Mouse (Mus musculus) hindlimb bud, embryonic 11.5 days (tissue): Measurements from ENCODE around the gene Atp13a5.

ENCODE experiments used
- DNase-seq: peaks from one replicate; pipeline ENCODE4 v3.0.0-alpha.2; 2012; ENCODE audit warnings: low read depth, low spot score; ENCODE audit errors: extremely low spot score

Atp13a5 gene

DNA sequence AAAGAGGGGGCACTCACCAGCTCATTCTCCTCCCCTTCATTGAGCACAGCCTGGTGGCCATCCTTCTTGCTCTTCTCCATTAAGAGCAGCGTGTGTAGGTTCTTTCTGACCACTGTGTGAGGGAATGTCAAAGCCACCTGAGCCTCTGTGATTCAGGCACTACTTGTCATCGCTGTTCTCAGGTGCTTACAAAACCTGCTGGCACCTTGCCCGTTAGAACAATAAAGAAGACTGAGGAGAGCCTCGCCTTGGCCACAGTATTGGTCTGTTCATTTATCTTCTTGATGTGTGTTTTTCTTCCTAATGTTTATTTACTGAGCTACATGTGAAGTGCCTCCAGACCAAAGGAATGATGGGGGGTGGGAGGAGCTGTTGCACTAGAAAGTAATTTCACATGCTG, at the start of gene Atp13a5:
Gene Atp13a5, minus strand, starts transcription at position 275 of the 400 bp plus-strand sequence.
- DNase-seq, result no peak

DNA sequence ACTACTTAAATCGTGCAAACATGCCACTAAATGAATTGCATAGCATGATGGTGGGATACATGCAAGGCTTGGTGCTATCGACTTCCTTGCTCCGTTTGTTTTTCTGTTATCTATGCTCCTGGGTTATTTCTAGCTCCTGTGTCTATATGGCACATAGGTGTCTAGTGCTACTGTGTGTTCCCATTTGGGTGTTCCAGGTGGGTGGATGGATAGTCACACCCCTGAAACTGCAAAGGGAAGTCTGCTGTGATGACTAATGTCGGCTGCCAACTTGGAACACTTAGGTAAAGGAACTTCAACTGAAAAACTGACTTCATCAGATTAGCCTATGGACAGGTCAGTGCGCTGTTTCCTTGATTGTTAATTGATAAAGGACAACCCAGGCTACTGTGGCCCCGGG, 36.3 kb upstream of the Atp13a5 start:
- no peak for DNase-seq

DNA sequence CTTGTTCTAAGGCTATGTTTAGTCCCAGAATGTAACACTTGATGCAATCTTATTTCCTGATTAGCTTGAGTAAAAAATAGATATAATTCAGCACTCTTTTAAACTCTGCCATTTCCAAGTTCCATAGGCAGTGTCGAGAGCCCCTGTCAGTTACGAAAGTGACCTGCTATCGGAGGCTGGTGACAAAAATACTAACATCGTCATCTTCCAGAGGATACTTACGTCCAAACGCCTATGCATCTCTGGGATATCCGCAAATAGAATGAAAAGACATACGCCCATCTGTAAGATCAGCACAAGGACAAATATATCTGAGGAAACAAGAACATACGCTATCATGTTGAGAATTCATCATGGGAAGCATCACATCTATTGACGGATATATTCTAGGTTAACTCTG, 28.8 kb upstream of the Atp13a5 start:
- DNase-seq, result no peak

DNA sequence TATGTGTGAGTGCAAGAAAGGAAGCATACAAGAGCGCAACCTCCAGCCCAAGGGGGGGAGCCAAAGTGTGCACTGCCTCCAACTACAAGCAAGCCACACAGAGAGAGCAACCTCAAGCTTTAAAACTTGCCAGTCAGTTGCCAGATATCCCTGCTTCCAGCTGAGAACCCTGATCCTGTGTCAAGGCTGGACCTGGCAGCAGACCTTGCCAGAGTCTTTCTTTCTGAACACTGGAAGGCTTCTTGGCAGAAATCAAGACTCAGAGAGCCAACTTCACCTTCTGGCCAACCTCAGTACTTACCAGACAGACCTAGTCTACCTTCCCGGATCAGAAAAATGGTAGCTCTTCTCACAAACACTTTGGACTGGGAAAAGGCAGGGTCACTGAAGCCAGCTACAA, 20.5 kb upstream of the Atp13a5 start:
- DNase-seq, result no peak

DNA sequence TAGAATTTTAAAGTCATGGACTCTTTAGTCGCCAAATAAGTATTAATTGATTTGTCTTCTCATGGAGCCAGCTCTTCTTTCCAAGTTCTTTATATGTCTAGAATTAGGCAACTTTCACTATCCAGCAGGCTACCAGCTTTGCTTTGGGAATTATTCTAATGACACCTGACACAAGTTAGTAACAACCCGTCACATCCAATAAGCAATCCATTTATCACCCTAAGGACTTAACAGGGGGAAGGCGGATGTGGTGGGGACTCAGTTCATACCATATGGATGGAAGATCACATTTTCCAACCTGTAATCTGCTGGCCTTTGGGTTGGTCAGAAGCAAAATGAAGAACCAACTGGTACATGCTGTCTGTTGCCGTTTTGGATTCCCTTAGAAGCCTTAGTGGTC, 6.2 kb upstream of the Atp13a5 start:
- DNase-seq, result no peak

DNA sequence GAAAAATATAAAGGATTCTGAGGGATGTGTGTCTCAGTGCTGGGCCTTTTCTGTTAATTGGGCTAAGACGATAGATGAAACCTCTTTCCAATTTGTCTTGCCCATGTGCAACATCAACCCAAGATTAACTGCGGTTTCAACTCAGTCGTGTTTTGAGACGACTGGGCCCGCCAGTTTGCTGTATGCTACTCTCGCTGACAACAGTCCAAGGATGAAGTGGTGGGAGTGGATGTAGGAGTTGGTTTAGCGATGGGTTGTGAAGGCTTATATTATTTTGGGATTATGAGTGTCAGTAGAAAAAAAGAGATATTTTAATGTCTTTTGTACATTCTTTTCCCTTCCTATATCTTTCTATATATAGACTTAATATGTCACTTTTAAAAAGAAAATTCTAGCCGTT, 3.9 kb downstream of the Atp13a5 start:
- DNase-seq, result no peak

DNA sequence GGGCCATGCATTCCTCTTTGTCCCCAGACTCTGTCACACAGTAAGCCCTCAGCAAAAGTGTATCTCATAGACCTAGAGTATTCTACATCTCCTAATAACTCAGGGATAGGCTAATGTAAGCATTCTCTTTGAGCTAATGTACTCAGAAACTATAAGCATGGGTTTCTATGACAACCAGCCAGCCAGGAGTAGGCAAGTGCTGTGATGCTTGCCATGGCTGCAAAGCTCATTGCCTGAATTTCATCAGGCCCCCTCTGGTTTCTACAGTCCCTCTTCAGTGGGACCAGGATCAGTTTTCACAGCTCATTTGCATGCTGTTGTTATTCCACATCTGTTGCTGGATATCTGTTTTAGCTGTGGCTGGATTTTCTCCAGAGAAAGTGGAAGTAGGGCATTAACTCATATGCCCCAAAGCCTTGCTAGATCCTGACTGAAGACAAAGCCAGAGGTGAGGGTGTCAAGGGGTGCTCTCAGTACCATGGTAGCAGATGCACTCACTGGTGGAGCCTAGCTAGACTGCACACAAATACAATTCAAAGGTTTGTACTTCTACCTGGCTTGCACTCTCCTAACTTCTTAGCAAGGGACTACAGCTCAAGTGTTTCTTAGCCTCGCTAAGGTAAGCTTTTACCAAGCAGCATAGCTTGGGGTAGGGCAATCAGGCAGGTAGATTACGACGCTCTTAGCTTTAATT, 47.0 kb downstream of the Atp13a5 start:
- DNase-seq, result no peak

DNA sequence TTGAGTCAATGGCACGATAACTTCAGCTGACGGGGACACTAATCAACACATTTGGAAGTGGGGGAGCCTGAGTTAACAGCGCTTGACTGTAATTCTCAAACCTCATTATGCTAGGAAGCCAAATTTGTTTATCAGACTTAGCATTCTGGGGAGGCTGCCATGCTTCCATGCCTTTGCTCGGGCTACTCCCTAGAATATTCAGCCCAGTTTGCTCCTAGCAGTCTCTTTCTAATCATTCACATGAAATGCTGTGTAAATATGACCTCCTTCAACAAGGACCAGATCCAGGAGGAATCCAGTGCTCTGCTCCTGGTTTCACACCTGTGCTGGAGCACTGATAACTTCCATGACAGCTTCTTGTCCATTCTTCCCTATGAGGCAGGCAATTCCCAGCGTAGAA, 47.6 kb downstream of the Atp13a5 start:
- no peak for DNase-seq

DNA sequence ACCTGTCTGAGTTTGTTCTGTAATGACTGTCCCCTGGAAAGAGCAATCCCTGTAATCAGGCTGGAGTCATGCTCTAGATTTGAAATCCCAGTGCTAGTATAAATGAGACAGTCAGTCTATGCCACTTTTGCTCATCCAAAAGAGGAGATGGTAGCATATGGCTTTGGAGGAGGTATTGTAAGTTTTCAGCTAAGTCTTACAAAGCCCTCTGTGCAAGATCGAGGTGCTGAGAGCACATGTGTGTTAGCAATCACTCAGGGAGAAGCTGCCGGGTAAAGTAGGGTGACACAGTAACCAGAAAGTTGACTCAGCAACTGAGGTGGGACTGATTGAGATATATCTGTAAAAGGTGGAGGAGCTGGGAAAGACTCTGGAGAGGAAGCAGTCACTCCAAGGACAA, 49.3 kb downstream of the Atp13a5 start:
- DNase-seq, result no peak

DNA sequence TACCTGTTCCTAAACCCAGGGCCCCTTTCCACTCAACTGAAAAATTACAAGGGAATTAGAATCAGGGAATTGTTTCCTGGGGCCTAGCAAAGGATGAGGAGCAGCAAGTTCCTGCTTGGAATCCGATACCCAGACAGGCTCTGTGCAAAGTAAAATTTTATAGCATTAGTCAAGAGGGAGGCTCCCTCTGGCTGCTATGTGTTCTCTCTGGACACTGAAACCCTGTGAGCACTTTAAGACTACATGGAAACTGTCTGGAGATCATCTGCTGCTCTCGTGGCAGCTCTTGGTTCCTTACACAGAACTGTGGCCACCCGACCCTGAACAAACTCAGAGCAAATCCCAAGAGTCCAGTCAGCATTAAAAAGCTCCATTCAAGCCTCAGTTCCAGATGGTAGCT, 50.6 kb downstream of the Atp13a5 start:
- no peak for DNase-seq

DNA sequence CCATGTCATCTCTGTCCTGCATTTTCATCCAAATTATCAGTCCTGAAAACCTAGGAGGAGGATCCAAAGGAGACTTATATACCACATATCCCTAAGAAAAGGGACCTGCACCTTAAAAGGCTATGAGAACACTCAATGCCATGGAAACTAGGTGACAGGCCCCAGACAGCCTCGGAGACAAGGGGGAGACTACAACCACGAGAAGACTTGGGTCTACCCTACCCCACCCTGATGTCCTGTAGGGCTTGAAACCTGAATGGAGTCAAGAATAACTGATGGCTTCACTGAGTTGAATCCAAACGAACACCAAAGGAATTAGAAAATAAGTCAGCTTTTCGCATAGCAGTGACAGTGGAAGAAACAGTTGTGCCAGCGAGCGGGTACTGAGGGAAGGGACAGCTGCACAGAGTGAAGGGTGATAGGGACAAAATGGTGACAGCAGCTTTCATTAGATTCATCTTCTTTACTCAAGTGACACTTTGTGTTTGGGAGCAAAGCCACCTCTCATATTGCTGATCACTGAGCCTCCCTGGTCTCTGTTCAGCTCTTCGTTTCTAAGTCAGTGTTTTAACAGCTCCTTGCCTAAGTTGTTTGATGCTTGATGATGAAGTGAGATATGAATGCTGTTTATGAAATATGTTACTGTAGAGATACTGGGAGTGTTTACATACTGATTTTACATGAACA, 53.2 kb downstream of the Atp13a5 start:
- DNase-seq, result no peak

DNA sequence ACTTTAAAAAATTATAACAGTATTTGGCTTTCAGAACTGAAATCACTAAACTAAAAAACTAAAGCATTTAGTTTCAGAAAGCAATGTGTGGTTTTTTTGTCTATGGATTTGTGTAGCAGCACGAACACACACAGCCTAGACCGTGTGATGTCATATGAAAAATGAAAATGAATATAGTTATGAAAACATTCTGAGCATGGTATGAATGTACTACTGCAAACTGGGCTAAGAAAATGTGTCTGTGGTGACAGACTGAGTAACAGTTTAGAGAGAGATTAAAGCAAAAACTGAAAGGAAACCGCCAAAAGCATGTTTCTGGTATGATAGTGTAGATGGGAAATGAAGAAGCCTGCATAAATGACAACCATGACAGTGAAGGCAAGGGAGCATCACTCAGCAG, 57.8 kb downstream of the Atp13a5 start:
- DNase-seq, result no peak

DNA sequence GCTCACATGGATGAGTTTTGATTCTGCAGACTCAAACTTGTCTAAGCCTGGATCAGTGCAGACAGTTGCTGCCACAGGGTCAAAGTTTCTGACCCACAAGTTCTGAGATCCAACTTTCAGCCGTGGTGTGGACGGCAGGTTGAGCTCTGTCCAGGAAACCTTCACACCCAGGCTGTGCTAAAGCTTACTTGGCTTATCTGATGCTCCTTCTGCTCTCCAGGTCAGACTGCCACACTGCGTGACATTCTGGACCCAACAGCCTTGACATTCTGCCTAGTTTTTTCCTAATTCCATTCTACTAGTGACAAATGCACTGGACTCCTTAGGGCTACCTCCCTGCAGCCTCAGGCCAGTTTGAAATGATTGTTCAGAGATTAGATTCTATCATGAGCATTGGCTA, 63.1 kb downstream of the Atp13a5 start:
- DNase-seq, result no peak

DNA sequence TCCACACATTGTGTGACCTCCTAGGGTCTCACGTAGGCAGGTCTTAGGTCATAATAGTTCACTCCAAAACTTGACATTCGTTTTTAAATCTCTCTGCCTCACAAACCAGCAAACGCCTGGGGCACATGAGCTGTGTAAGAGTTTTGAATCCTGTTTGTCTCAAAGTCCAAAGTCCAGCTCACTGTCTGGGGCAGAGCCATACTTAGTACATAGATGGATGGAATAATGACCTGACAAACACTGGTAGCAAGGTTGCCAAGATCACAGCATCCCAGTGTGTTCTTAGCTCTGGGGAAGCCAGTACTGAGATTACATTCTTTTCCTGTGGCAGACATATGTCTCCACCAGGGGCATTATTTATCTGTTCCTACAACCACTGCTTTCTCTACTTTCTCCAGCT, 63.5 kb downstream of the Atp13a5 start:
- DNase-seq, result no peak

DNA sequence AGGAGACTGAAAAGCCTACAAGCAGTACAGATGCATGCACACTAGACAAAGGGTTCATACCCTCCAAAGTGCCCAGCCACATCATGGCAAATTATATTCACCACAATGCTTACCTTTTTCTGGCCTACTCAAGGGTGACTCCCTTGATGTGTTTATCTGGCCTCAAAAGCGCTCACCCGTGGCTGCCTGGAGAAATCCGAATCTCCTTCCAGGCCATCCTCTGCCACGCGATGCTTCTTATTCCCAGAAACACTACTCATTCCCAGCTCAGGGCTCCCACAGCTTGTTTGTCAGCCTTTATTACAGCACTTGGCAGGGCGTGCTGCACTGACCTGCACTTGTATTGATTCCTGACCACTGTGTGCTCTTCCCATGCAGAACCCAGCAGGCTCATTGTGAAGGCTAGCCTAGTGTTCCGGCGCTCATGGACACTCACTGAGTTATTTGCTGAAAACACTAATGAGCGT, 80.9 kb downstream of the Atp13a5 start:
- no peak for DNase-seq

DNA sequence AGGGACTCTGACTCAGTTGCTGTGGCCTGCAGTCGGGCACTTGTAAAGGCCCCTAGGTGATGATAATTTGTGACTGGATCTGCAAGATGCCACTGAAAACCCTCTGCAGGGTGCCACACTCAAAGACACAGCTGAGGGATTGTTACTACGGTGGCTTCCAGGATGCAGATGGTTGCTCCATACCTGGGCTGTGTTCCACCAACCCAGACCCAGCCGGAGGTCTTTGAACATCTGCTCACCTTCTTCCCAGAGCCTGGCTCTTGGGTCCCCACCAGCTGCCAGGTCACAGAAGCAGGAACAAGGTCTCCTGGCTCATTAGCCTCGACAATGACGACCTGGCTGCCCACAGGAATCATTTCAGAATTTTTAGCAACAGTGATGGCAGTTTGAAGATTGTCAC, 97.8 kb downstream of the Atp13a5 start:
- no peak for DNase-seq

DNA sequence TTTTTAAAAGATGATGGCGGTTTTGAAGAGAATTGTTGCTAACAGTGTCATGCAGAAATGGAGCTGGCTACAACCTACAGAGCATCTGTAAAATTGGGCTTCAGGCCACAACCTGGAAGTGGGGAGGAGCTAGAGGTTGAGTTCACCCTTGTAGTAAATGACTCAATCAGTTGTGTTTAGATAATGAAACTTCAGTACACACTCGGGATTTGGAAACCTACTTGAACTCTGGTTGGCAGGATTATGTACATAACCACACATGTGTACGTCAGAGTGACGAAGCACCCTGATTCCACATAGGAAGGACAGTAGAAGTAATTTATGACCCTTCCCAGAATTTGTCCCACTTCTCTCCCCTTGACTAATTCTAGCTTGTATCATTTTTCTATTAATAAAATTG, 124.2 kb downstream of the Atp13a5 start:
- DNase-seq, result no peak

DNA sequence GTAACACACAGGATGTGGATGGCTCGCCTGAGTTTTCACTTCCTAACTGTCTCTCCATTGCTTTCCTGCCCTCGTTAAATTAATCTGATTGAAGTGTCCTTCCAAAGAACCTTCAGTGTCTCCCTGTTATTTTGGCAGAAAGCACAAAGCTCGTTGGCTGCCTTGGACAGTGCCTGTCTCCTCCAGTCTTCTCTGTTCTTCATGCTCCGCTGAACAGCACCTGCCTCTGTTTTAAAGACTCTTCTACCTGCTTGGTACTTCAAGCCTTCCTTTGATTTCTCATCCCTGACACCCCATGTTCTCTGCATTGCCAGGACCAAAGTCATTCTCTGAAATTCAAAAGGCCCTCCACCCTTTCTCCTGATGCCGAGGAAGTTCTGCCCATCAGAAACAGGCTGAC, 142.6 kb downstream of the Atp13a5 start:
- DNase-seq, result no peak

DNA sequence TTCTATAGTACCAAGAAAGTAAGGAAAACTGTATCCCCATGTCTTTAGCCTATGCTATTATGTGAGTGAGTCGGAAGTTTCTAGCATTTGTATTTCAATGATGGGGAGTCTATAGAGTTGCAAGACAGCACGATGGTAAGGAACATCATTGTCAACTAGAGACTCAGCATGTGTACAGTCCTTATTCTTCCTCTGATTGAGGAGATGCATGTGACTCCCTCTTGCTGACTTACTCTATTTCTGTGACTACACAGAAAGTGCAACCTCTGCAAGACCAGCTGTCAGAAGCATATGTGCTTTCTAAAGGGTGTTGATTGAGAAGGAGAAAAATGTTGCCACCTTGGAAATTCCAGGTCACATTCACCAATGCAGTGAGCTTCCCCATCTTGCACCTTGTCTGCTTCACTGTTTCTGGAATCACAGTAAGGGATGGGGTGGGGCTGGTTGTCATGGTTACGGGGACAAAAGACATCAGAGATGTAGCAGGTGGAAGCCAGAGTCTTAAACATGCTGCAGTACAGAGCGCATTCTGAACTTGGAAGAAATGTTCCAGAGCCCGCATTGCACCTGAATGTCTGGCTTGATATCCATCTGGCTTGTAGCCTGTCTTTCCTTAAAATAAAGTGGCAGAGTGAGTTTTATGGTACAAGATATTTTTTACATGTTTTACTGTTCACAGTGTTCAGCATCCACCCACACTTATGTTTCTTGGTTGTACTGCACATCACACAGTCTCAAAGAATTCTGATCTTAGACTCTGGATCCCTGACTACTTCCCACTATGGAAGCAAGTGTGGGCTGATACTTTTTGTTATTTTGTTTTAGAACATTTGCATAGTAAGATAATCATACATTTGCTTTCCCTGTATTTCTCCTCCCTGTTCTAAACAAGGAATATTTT, 161.9 kb downstream of the Atp13a5 start:
- no peak for DNase-seq

DNA sequence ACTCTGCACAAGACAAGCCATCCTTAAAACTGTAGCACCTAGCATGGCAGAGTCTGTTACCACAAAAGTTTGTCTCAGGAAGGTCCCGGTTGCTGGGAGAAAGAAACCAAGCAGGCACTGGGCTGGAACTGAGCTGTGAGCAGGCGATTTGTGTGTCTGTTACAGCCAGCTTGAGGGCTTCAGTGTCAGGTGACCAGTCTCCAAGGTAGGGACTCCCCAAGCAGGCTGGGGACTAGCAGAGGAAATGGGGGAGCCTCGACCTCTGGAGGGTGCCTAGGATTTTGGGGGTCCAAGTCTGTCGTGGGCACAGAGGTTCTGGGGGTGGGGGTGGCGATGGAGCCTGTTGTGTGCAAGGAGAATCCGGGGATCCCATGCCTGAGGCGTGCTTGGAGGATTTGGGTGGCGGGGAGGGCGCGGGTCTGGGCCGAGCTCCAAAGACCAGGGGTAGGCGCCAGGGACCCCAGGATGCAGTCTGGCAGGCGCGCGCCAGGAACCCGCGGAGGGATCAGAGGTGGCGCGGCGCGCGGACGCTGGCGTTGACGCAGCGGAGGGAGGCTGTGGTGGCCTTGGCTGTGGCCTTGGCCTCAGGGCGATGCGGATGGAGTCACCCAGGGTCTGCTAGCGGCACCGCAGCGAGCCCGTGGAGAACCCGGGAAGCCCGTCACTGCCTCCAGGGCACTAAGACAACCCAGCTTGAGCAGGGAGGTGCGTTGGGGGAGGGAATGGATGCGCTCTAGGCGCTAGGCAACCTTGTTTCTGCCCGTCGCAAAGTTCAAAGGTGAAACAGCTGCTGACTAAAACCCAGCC, 168.7 kb downstream of the Atp13a5 start, which contains the start of gene Hrasls:
Gene Hrasls, plus strand, starts transcription at position 91 of the 807 bp plus-strand sequence.
- DNase-seq, result no peak

DNA sequence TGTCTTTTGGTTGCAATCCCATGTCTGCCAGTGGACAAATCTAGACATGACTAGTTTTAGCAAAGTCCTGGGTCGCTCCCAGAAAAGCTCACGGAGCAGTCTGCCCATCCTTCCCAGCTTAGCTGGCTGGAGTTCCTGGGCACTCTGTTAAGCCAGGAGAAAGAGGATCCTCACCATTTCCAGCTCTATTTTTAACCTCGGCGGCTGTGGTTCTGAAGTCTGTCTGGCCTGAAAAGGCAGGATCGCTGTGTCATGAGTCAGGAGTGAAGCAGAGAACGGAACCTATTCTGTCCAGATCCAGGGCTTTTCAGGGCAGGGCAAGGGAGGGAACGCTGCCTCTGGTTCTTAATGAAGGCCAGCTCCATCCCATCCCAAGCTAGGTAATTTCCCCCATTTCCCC, 169.7 kb downstream of the Atp13a5 start:
- DNase-seq, result no peak
